Mouse (Mus musculus): ENCODE data around the gene Zfp961.

- TF ChIP-seq CTCF (IDR thresholded peaks at IDR 0.05; ENCODE audit: control insufficient read depth, insufficient read depth, insufficient replicate concordance, low read depth, low read length) (no peak), POLR2A (IDR thresholded peaks at IDR 0.05; ENCODE audit: control insufficient read depth, low read depth, low read length) (no peak)
These were observed 30.2 kb downstream of the Zfp961 start for GRCm38 (mm10) chr8:71981032-71981431.
